Mouse (Mus musculus): ENCODE results near the gene Slc10a6. TPM values are rescaled to one million over a fixed set of nuclear protein-coding genes. Genes with fewer than 3 reads are reported as not detected.

Gene Slc10a6
- polyA plus RNA-seq, 1 experiment = 0.90 TPM

- DNase-seq (ENCODE audit: low read depth in 1 of 2, low spot score in 2 of 2) = no peak
- WGBS = 87% methylated on average over 11 of the region's 11 CpGs
- no peaks in the 10 kb centered on the region for H3K4me1 ChIP-seq (ENCODE audit: control insufficient read depth, insufficient read depth, insufficient read length)
- no peak for TF ChIP-seq CTCF (IDR thresholded peaks at IDR 0.05; ENCODE audit: extremely low read depth, insufficient read depth, insufficient read length, insufficient replicate concordance)
- TF ChIP-seq POLR2A (IDR thresholded peaks at IDR 0.05; ENCODE audit: low read depth, low read length) = no peak
- no peaks in the 10 kb centered on the region for H3K36me3 ChIP-seq (ENCODE audit: control insufficient read depth, insufficient read depth, low read length)
- no peak overlapping the region for H3K4me3 ChIP-seq (ENCODE audit: extremely low read depth, insufficient read depth, insufficient read length)
- H3K27ac ChIP-seq (ENCODE audit: insufficient read depth, low read length) = no peak overlapping the region
- H3K27me3 ChIP-seq (ENCODE audit: control insufficient read depth, insufficient read depth, low read length) = no peaks in the 10 kb centered on the region
These were observed 25.9 kb downstream of the Slc10a6 start for GRCm38 (mm10) chr5:103603115-103603893.

- TF ChIP-seq CTCF (IDR thresholded peaks at IDR 0.05; ENCODE audit: extremely low read depth, insufficient read depth, insufficient read length, insufficient replicate concordance) (no peak), POLR2A (IDR thresholded peaks at IDR 0.05; ENCODE audit: low read depth, low read length) (no peak)
- WGBS = 90% methylated on average over 5 of the region's 5 CpGs
- DNase-seq (ENCODE audit: low read depth in 1 of 2, low spot score in 2 of 2) = no peak
- Histone ChIP-seq H3K27ac (ENCODE audit: insufficient read depth, low read length) (no peak overlapping the region), H3K27me3 (ENCODE audit: control insufficient read depth, insufficient read depth, low read length) (no peaks in the 10 kb centered on the region), H3K36me3 (ENCODE audit: control insufficient read depth, insufficient read depth, low read length) (no peaks in the 10 kb centered on the region), H3K4me3 (ENCODE audit: extremely low read depth, insufficient read depth, insufficient read length) (no peak overlapping the region), H3K4me1 (ENCODE audit: control insufficient read depth, insufficient read depth, insufficient read length) (no peaks in the 10 kb centered on the region)
These were observed 30.3 kb downstream of the Slc10a6 start for GRCm38 (mm10) chr5:103598881-103599280.

GRCm38 (mm10) chr5:103598264-103598663, 30.9 kb downstream of the Slc10a6 start:
- no peaks in the 10 kb centered on the region for H3K36me3 ChIP-seq (ENCODE audit: control insufficient read depth, insufficient read depth, low read length)
- H3K4me3 ChIP-seq (ENCODE audit: extremely low read depth, insufficient read depth, insufficient read length) = no peak overlapping the region
- no peaks in the 10 kb centered on the region for H3K4me1 ChIP-seq (ENCODE audit: control insufficient read depth, insufficient read depth, insufficient read length)
- DNase-seq (ENCODE audit: low read depth in 1 of 2, low spot score in 2 of 2) = no peak
- H3K27me3 ChIP-seq (ENCODE audit: control insufficient read depth, insufficient read depth, low read length) = no peaks in the 10 kb centered on the region
- WGBS = 88% methylated on average over 9 of the region's 9 CpGs
- H3K27ac ChIP-seq (ENCODE audit: insufficient read depth, low read length) = no peak overlapping the region
- TF ChIP-seq POLR2A (IDR thresholded peaks at IDR 0.05; ENCODE audit: low read depth, low read length) = no peak
- no peak for TF ChIP-seq CTCF (IDR thresholded peaks at IDR 0.05; ENCODE audit: extremely low read depth, insufficient read depth, insufficient read length, insufficient replicate concordance)

GRCm38 (mm10) chr5:103597604-103598003, 31.6 kb downstream of the Slc10a6 start:
- H3K27ac ChIP-seq (ENCODE audit: insufficient read depth, low read length) = no peak overlapping the region
- no peak overlapping the region for H3K4me3 ChIP-seq (ENCODE audit: extremely low read depth, insufficient read depth, insufficient read length)
- no peaks in the 10 kb centered on the region for H3K4me1 ChIP-seq (ENCODE audit: control insufficient read depth, insufficient read depth, insufficient read length)
- TF ChIP-seq POLR2A (IDR thresholded peaks at IDR 0.05; ENCODE audit: low read depth, low read length) (no peak), CTCF (IDR thresholded peaks at IDR 0.05; ENCODE audit: extremely low read depth, insufficient read depth, insufficient read length, insufficient replicate concordance) (no peak)
- H3K36me3 ChIP-seq (ENCODE audit: control insufficient read depth, insufficient read depth, low read length) = no peaks in the 10 kb centered on the region
- H3K27me3 ChIP-seq (ENCODE audit: control insufficient read depth, insufficient read depth, low read length) = no peaks in the 10 kb centered on the region
- 92% methylated on average over 6 of the region's 6 CpGs for WGBS
- DNase-seq (ENCODE audit: low read depth in 1 of 2, low spot score in 2 of 2) = no peak

GRCm38 (mm10) chr5:103596467-103597146, 32.6 kb downstream of the Slc10a6 start:
- Histone ChIP-seq H3K27ac (ENCODE audit: insufficient read depth, low read length) (no peak overlapping the region), H3K4me3 (ENCODE audit: extremely low read depth, insufficient read depth, insufficient read length) (no peak overlapping the region), H3K27me3 (ENCODE audit: control insufficient read depth, insufficient read depth, low read length) (no peaks in the 10 kb centered on the region), H3K36me3 (ENCODE audit: control insufficient read depth, insufficient read depth, low read length) (no peaks in the 10 kb centered on the region), H3K4me1 (ENCODE audit: control insufficient read depth, insufficient read depth, insufficient read length) (no peaks in the 10 kb centered on the region)
- DNase-seq (ENCODE audit: low read depth in 1 of 2, low spot score in 2 of 2) = no peak
- 87% methylated on average over 14 of the region's 14 CpGs for WGBS
- no peak for TF ChIP-seq POLR2A (IDR thresholded peaks at IDR 0.05; ENCODE audit: low read depth, low read length)
- no peak for TF ChIP-seq CTCF (IDR thresholded peaks at IDR 0.05; ENCODE audit: extremely low read depth, insufficient read depth, insufficient read length, insufficient replicate concordance)

- 34% methylated on average over 13 of the region's 13 CpGs for WGBS
- no peaks in the 10 kb centered on the region for H3K36me3 ChIP-seq (ENCODE audit: control insufficient read depth, insufficient read depth, low read length)
- no peak for TF ChIP-seq POLR2A (IDR thresholded peaks at IDR 0.05; ENCODE audit: low read depth, low read length)
- no peak overlapping the region for H3K27ac ChIP-seq (ENCODE audit: insufficient read depth, low read length)
- no peak overlapping the region for H3K4me3 ChIP-seq (ENCODE audit: extremely low read depth, insufficient read depth, insufficient read length)
- DNase-seq (ENCODE audit: low read depth in 1 of 2, low spot score in 2 of 2) = no peak
- H3K4me1 ChIP-seq (ENCODE audit: control insufficient read depth, insufficient read depth, insufficient read length) = no peaks in the 10 kb centered on the region
- no peaks in the 10 kb centered on the region for H3K27me3 ChIP-seq (ENCODE audit: control insufficient read depth, insufficient read depth, low read length)
These were observed 33.6 kb downstream of the Slc10a6 start for GRCm38 (mm10) chr5:103595394-103596226.

All from spleen, adult 2 months (tissue).